Mouse (Mus musculus): ENCODE measurements at regions not wholly inside any gene's neighbourhood (a gene's known extent, or its start where the extent isn't known, plus 50 kb on each side); places are given as distances from the start of the nearest gene placed in this dataset.

GRCm38 (mm10) chr4:9046436-9046835 is 807.6 kb upstream of the Car8 start:
- no peaks in the 10 kb centered on the region for H3K9me3 ChIP-seq (ENCODE audit: control insufficient read depth, low read length)
- no peaks in the 10 kb centered on the region for H3K27me3 ChIP-seq (ENCODE audit: control insufficient read depth, insufficient read depth, low read length)
- H3K4me3 ChIP-seq (ENCODE audit: low read depth, low read length): no peak overlapping the region
- H3K4me1 ChIP-seq (replicated peaks; ENCODE audit: control insufficient read depth, insufficient read depth, low read length): no peaks in the 10 kb centered on the region
- no peaks in the 10 kb centered on the region for H3K36me3 ChIP-seq (ENCODE audit: control insufficient read depth, insufficient read depth, low read length)
- DNase-seq (ENCODE audit: low spot score): no peak
- WGBS: 89% methylated on average over 14 of the region's 14 CpGs
- no peak overlapping the region for H3K9ac ChIP-seq (ENCODE audit: low read length)
- no peak overlapping the region for H3K4me2 ChIP-seq (ENCODE audit: low read depth, low read length, severe bottlenecking)
- ATAC-seq (replicated peaks; ENCODE audit: low FRiP score): no peak
- no peak overlapping the region for H3K27ac ChIP-seq (ENCODE audit: low read depth, low read length)

GRCm38 (mm10) chr4:9046030-9046429 is 807.2 kb upstream of the Car8 start:
- Histone ChIP-seq H3K36me3 (ENCODE audit: control insufficient read depth, insufficient read depth, low read length) (no peaks in the 10 kb centered on the region), H3K4me2 (ENCODE audit: low read depth, low read length, severe bottlenecking) (no peak overlapping the region), H3K27ac (ENCODE audit: low read depth, low read length) (no peak overlapping the region), H3K4me3 (ENCODE audit: low read depth, low read length) (no peak overlapping the region), H3K4me1 (replicated peaks; ENCODE audit: control insufficient read depth, insufficient read depth, low read length) (no peaks in the 10 kb centered on the region), H3K27me3 (ENCODE audit: control insufficient read depth, insufficient read depth, low read length) (no peaks in the 10 kb centered on the region), H3K9ac (ENCODE audit: low read length) (no peak overlapping the region), H3K9me3 (ENCODE audit: control insufficient read depth, low read length) (no peaks in the 10 kb centered on the region)
- DNase-seq (ENCODE audit: low spot score) (no peak), ATAC-seq (replicated peaks; ENCODE audit: low FRiP score) (no peak)
- WGBS: 79% methylated on average over 4 of the region's 4 CpGs

GRCm38 (mm10) chr4:9036005-9036404 is 797.2 kb upstream of the Car8 start:
- Histone ChIP-seq H3K27me3 (ENCODE audit: control insufficient read depth, insufficient read depth, low read length) (no peaks in the 10 kb centered on the region), H3K4me1 (replicated peaks; ENCODE audit: control insufficient read depth, insufficient read depth, low read length) (no peaks in the 10 kb centered on the region), H3K27ac (ENCODE audit: low read depth, low read length) (no peak overlapping the region), H3K36me3 (ENCODE audit: control insufficient read depth, insufficient read depth, low read length) (no peaks in the 10 kb centered on the region), H3K4me3 (ENCODE audit: low read depth, low read length) (no peak overlapping the region), H3K9ac (ENCODE audit: low read length) (no peak overlapping the region), H3K9me3 (ENCODE audit: control insufficient read depth, low read length) (no peaks in the 10 kb centered on the region), H3K4me2 (ENCODE audit: low read depth, low read length, severe bottlenecking) (no peak overlapping the region)
- ATAC-seq (replicated peaks; ENCODE audit: low FRiP score) (no peak), DNase-seq (ENCODE audit: low spot score) (no peak)
- whole genome bisulfite sequencing: 93% methylated on average over 4 of the region's 4 CpGs

GRCm38 (mm10) chr4:9035350-9035749 is 796.5 kb upstream of the Car8 start:
- H3K4me2 ChIP-seq (ENCODE audit: low read depth, low read length, severe bottlenecking): no peak overlapping the region
- no peak for DNase-seq (ENCODE audit: low spot score)
- H3K4me3 ChIP-seq (ENCODE audit: low read depth, low read length): no peak overlapping the region

GRCm38 (mm10) chr4:9034280-9034679 is 795.4 kb upstream of the Car8 start:
- Histone ChIP-seq H3K4me2 (ENCODE audit: low read depth, low read length, severe bottlenecking) (no peak overlapping the region), H3K27ac (ENCODE audit: low read depth, low read length) (no peak overlapping the region), H3K9ac (ENCODE audit: low read length) (no peak overlapping the region), H3K4me1 (replicated peaks; ENCODE audit: control insufficient read depth, insufficient read depth, low read length) (no peaks in the 10 kb centered on the region), H3K36me3 (ENCODE audit: control insufficient read depth, insufficient read depth, low read length) (no peaks in the 10 kb centered on the region), H3K4me3 (ENCODE audit: low read depth, low read length) (no peak overlapping the region), H3K9me3 (ENCODE audit: control insufficient read depth, low read length) (no peaks in the 10 kb centered on the region), H3K27me3 (ENCODE audit: control insufficient read depth, insufficient read depth, low read length) (no peaks in the 10 kb centered on the region)
- no peak for ATAC-seq (replicated peaks; ENCODE audit: low FRiP score)
- WGBS: 71% methylated on average over 4 of the region's 4 CpGs
- DNase-seq (ENCODE audit: low spot score): no peak

More at GRCm38 (mm10) chr4:9035350-9035749, 796.5 kb upstream of the Car8 start:
- WGBS: 90% methylated on average over 4 of the region's 4 CpGs
- Histone ChIP-seq H3K9me3 (ENCODE audit: control insufficient read depth, low read length) (no peaks in the 10 kb centered on the region), H3K4me1 (replicated peaks; ENCODE audit: control insufficient read depth, insufficient read depth, low read length) (no peaks in the 10 kb centered on the region), H3K27ac (ENCODE audit: low read depth, low read length) (no peak overlapping the region), H3K27me3 (ENCODE audit: control insufficient read depth, insufficient read depth, low read length) (no peaks in the 10 kb centered on the region), H3K36me3 (ENCODE audit: control insufficient read depth, insufficient read depth, low read length) (no peaks in the 10 kb centered on the region), H3K9ac (ENCODE audit: low read length) (no peak overlapping the region)
- ATAC-seq (replicated peaks; ENCODE audit: low FRiP score): no peak

GRCm38 (mm10) chr4:9033106-9033642 is 794.3 kb upstream of the Car8 start:
- Histone ChIP-seq H3K27ac (ENCODE audit: low read depth, low read length) (no peak overlapping the region), H3K4me2 (ENCODE audit: low read depth, low read length, severe bottlenecking) (no peak overlapping the region), H3K4me1 (replicated peaks; ENCODE audit: control insufficient read depth, insufficient read depth, low read length) (no peaks in the 10 kb centered on the region; the same call in 1 of the 2 replicates), H3K36me3 (ENCODE audit: control insufficient read depth, insufficient read depth, low read length) (no peaks in the 10 kb centered on the region), H3K27me3 (ENCODE audit: control insufficient read depth, insufficient read depth, low read length) (no peaks in the 10 kb centered on the region), H3K9me3 (ENCODE audit: control insufficient read depth, low read length) (no peaks in the 10 kb centered on the region), H3K4me3 (ENCODE audit: low read depth, low read length) (no peak overlapping the region), H3K9ac (ENCODE audit: low read length) (no peak overlapping the region)
- DNase-seq (ENCODE audit: low spot score) (no peak), ATAC-seq (replicated peaks; ENCODE audit: low FRiP score) (no peak)
- 91% methylated on average over 6 of the region's 6 CpGs for WGBS

GRCm38 (mm10) chr4:9031634-9032033 is 792.8 kb upstream of the Car8 start:
- Histone ChIP-seq H3K4me1 (replicated peaks; ENCODE audit: control insufficient read depth, insufficient read depth, low read length) (no peaks in the 10 kb centered on the region; the same call in 1 of the 2 replicates), H3K27me3 (ENCODE audit: control insufficient read depth, insufficient read depth, low read length) (no peaks in the 10 kb centered on the region), H3K9me3 (ENCODE audit: control insufficient read depth, low read length) (no peaks in the 10 kb centered on the region), H3K4me2 (ENCODE audit: low read depth, low read length, severe bottlenecking) (no peak overlapping the region), H3K4me3 (ENCODE audit: low read depth, low read length) (no peak overlapping the region), H3K27ac (ENCODE audit: low read depth, low read length) (no peak overlapping the region), H3K36me3 (ENCODE audit: control insufficient read depth, insufficient read depth, low read length) (no peaks in the 10 kb centered on the region), H3K9ac (ENCODE audit: low read length) (no peak overlapping the region)
- no peak for ATAC-seq (replicated peaks; ENCODE audit: low FRiP score)
- 39% methylated on average over 6 of the region's 6 CpGs for WGBS
- DNase-seq (ENCODE audit: low spot score): no peak

- Histone ChIP-seq H3K27ac (ENCODE audit: low read depth, low read length) (no peak overlapping the region), H3K4me3 (ENCODE audit: low read depth, low read length) (no peak overlapping the region; the same call in 1 of the 2 replicates), H3K36me3 (ENCODE audit: control insufficient read depth, insufficient read depth, low read length) (no peaks in the 10 kb centered on the region), H3K27me3 (ENCODE audit: control insufficient read depth, insufficient read depth, low read length) (no peaks in the 10 kb centered on the region), H3K4me1 (replicated peaks; ENCODE audit: control insufficient read depth, insufficient read depth, low read length) (peaks cover 2% of the 10 kb centered on the region; the same call in 1 of the 2 replicates), H3K9ac (ENCODE audit: low read length) (peak overlapping the region; percentile 39; the same call in 1 of the 2 replicates), H3K4me2 (ENCODE audit: low read depth, low read length, severe bottlenecking) (peak overlapping the region; percentile 54), H3K9me3 (ENCODE audit: control insufficient read depth, low read length) (no peaks in the 10 kb centered on the region)
- ATAC-seq (replicated peaks; ENCODE audit: low FRiP score) (no peak), DNase-seq (ENCODE audit: low spot score) (no peak)
- WGBS: 25% methylated on average over 6 of the region's 6 CpGs
Measured at GRCm38 (mm10) chr4:9028946-9029345, 790.1 kb upstream of the Car8 start.

GRCm38 (mm10) chr4:9028475-9028874 is 789.6 kb upstream of the Car8 start:
- Histone ChIP-seq H3K9ac (ENCODE audit: low read length) (peak overlapping the region; percentile 39), H3K27me3 (ENCODE audit: control insufficient read depth, insufficient read depth, low read length) (no peaks in the 10 kb centered on the region), H3K9me3 (ENCODE audit: control insufficient read depth, low read length) (no peaks in the 10 kb centered on the region), H3K4me2 (ENCODE audit: low read depth, low read length, severe bottlenecking) (peak overlapping the region; percentile 54), H3K4me1 (replicated peaks; ENCODE audit: control insufficient read depth, insufficient read depth, low read length) (peaks cover 2% of the 10 kb centered on the region; the same call in 1 of the 2 replicates), H3K27ac (ENCODE audit: low read depth, low read length) (no peak overlapping the region), H3K4me3 (ENCODE audit: low read depth, low read length) (peak overlapping the region; percentile 20), H3K36me3 (ENCODE audit: control insufficient read depth, insufficient read depth, low read length) (no peaks in the 10 kb centered on the region)
- 1% methylated on average over 12 of the region's 12 CpGs for WGBS
- peak; percentile 40 for ATAC-seq (replicated peaks; ENCODE audit: low FRiP score)
- DNase-seq (ENCODE audit: low spot score): peak; percentile 67
